Mouse (Mus musculus): ENCODE data around the gene Crp.

GRCm38 (mm10) chr1:172659688-172660087 is 38.2 kb upstream of the Crp start:
- no peak for TF ChIP-seq CTCF (IDR thresholded peaks at IDR 0.05; ENCODE audit: low read depth, low read length)
- TF ChIP-seq POLR2A (IDR thresholded peaks at IDR 0.05; ENCODE audit: extremely low read depth, insufficient read depth, low read length): no peak

Data from liver, adult 2 months (tissue).